Comparison of ENCODE assay signal across 12 mouse cellular contexts in the genomic region with DNA sequence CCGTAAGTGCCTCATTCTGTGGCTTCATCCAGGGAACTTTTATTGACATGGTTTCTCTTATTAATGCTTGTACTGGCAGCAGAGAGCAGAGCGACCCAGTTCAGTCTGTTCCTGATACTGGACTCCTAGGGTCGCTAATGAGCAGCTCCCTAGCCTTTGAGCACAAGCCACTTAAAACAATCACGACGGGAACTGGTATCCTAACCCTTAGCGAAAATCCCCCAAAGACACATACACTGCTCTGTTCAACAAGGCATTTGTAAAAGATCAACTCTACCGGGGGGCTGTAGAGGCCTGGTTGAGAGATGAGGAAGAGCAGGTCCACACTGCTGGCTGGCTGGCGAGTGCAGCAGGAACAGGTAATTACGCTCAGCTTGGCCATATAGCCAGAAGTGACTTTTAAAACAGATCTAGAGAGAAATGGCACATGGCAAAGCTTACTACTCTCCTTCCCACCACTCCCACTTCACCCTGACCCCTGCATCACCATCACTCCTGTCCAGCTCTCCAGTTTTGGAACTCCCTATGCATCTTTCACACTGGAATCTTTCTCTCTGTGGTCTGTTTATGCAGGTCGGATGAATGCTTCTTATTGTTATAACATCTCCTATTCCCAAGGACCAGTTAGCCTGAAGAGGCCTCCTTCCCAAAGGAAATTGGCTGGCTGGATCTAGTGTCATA.
DNase-seq lines count a peak whose midpoint lies in the region; ATAC-seq and TF ChIP-seq lines count a peak whose summit lies in the region.
"Had no signal": no experiment of that assay in that cellular context is flagged by ENCODE, and none has a peak within 500 bp of the region (broad histone marks: within the 10 kb centered on the region; RNA-seq: fewer than 3 reads in every experiment).

No protein-coding gene starts in this region.

- no peak overlapping the region for H3K4me3 ChIP-seq in forebrain, embryonic 10.5 days
- no peak overlapping the region for H3K4me3 ChIP-seq in forebrain, postnatal 0 days (ENCODE audit: low read depth, low read length)
- H3K4me3 ChIP-seq in embryonic facial prominence, embryonic 11.5 days (ENCODE audit: low read depth, low read length): no peak overlapping the region
- H3K4me3 ChIP-seq in hindbrain, embryonic 14.5 days (replicated peaks; ENCODE audit: low read length): no peak overlapping the region
- no peak overlapping the region for H3K4me3 ChIP-seq in midbrain, embryonic 15.5 days
- H3K4me3 ChIP-seq: embryonic facial prominence, embryonic 15.5 days had no signal

- no peak overlapping the region for H3K9ac ChIP-seq in forebrain, postnatal 0 days
- no peak overlapping the region for H3K9ac ChIP-seq in embryonic facial prominence, embryonic 11.5 days (replicated peaks; ENCODE audit: low read length)
- H3K9ac ChIP-seq in hindbrain, embryonic 14.5 days: no peak overlapping the region
- H3K9ac ChIP-seq in midbrain, embryonic 15.5 days: no peak overlapping the region
- H3K9ac ChIP-seq: embryonic facial prominence, embryonic 15.5 days had no signal

- no peak for ATAC-seq in forebrain, postnatal 0 days
- peak; percentile 53; the same call in 1 of the 2 replicates for ATAC-seq in embryonic facial prominence, embryonic 11.5 days (replicated peaks; ENCODE audit: insufficient number of reproducible peaks, low FRiP score, low TSS enrichment, low read depth)
- peak; percentile 25 for ATAC-seq in hindbrain, embryonic 14.5 days (ENCODE audit: low FRiP score)
- peak; percentile 81 for ATAC-seq in midbrain, embryonic 15.5 days (replicated peaks)
- ATAC-seq in megakaryocyte-erythroid progenitor cell, adult 5-6 weeks (replicated peaks; ENCODE audit: low FRiP score, low TSS enrichment, poor library complexity, severe bottlenecking): no peak
- no peak for ATAC-seq in erythroblast, adult 5-6 weeks (replicated peaks; ENCODE audit: low FRiP score, poor library complexity, severe bottlenecking)

- peak overlapping the region; percentile 69 for H3K27ac ChIP-seq in forebrain, embryonic 10.5 days
- no peak overlapping the region for H3K27ac ChIP-seq in forebrain, postnatal 0 days (ENCODE audit: low read depth, low read length)
- H3K27ac ChIP-seq in embryonic facial prominence, embryonic 11.5 days (replicated peaks; ENCODE audit: low read depth, low read length): no peak overlapping the region
- no peak overlapping the region for H3K27ac ChIP-seq in hindbrain, embryonic 14.5 days
- no peak overlapping the region for H3K27ac ChIP-seq in midbrain, embryonic 15.5 days
- H3K27ac ChIP-seq: embryonic facial prominence, embryonic 15.5 days had no signal

- peak; percentile 28 for DNase-seq in forebrain, embryonic 10.5 days (ENCODE audit: extremely low spot score, low spot score)
- no peak for DNase-seq in forebrain, postnatal 0 days
- peak; percentile 48 for DNase-seq in embryonic facial prominence, embryonic 11.5 days (ENCODE audit: low spot score)
- no peak for DNase-seq in hindbrain, embryonic 14.5 days (ENCODE audit: low spot score)
- DNase-seq in gastrocnemius, postnatal 4 days (ENCODE audit: low spot score in 2 of 2): no peak
- DNase-seq: gastrocnemius, postnatal 10 days; layer of hippocampus, adult 9-11 months; lung, postnatal 14 days had no signal

- H3K9me3 ChIP-seq in forebrain, embryonic 10.5 days: no peaks in the 10 kb centered on the region
- H3K9me3 ChIP-seq in forebrain, postnatal 0 days (ENCODE audit: low read length): no peaks in the 10 kb centered on the region
- no peaks in the 10 kb centered on the region for H3K9me3 ChIP-seq in embryonic facial prominence, embryonic 11.5 days (replicated peaks; ENCODE audit: control insufficient read depth, low read length)
- H3K9me3 ChIP-seq in hindbrain, embryonic 14.5 days (ENCODE audit: control insufficient read depth, low read length): no peaks in the 10 kb centered on the region
- no peaks in the 10 kb centered on the region for H3K9me3 ChIP-seq in midbrain, embryonic 15.5 days
- H3K9me3 ChIP-seq: embryonic facial prominence, embryonic 15.5 days had no signal

- TF ChIP-seq CTCF in forebrain, postnatal 0 days (IDR thresholded peaks at IDR 0.05; ENCODE audit: low read depth): no peak

- H3K4me2 ChIP-seq in forebrain, postnatal 0 days (ENCODE audit: low read depth): no peak overlapping the region
- no peak overlapping the region for H3K4me2 ChIP-seq in embryonic facial prominence, embryonic 11.5 days (ENCODE audit: low read depth, low read length)
- no peak overlapping the region for H3K4me2 ChIP-seq in hindbrain, embryonic 14.5 days (replicated peaks)
- H3K4me2 ChIP-seq in midbrain, embryonic 15.5 days: no peak overlapping the region
- H3K4me2 ChIP-seq: embryonic facial prominence, embryonic 15.5 days had no signal

- no peaks in the 10 kb centered on the region for H3K27me3 ChIP-seq in forebrain, embryonic 10.5 days (ENCODE audit: poor library complexity, severe bottlenecking)
- H3K27me3 ChIP-seq in forebrain, postnatal 0 days (ENCODE audit: insufficient read depth, low read length): no peaks in the 10 kb centered on the region
- H3K27me3 ChIP-seq in embryonic facial prominence, embryonic 11.5 days (ENCODE audit: control insufficient read depth, insufficient read depth, low read length): no peaks in the 10 kb centered on the region
- no peaks in the 10 kb centered on the region for H3K27me3 ChIP-seq in hindbrain, embryonic 14.5 days (ENCODE audit: control insufficient read depth, insufficient read depth, low read length)
- H3K27me3 ChIP-seq in midbrain, embryonic 15.5 days (replicated peaks): no peaks in the 10 kb centered on the region
- H3K27me3 ChIP-seq: embryonic facial prominence, embryonic 15.5 days had no signal

- no peaks in the 10 kb centered on the region for H3K36me3 ChIP-seq in forebrain, embryonic 10.5 days (replicated peaks)
- H3K36me3 ChIP-seq in forebrain, postnatal 0 days (ENCODE audit: insufficient read depth): no peaks in the 10 kb centered on the region
- no peaks in the 10 kb centered on the region for H3K36me3 ChIP-seq in embryonic facial prominence, embryonic 11.5 days (replicated peaks; ENCODE audit: control insufficient read depth, insufficient read depth, low read depth, low read length)
- no peaks in the 10 kb centered on the region for H3K36me3 ChIP-seq in hindbrain, embryonic 14.5 days (replicated peaks; ENCODE audit: control insufficient read depth, insufficient read depth)
- no peaks in the 10 kb centered on the region for H3K36me3 ChIP-seq in midbrain, embryonic 15.5 days (replicated peaks)
- H3K36me3 ChIP-seq: embryonic facial prominence, embryonic 15.5 days had no signal

- peaks cover 38% of the 10 kb centered on the region for H3K4me1 ChIP-seq in forebrain, embryonic 10.5 days
- H3K4me1 ChIP-seq in forebrain, postnatal 0 days (ENCODE audit: insufficient read depth): no peaks in the 10 kb centered on the region
- no peaks in the 10 kb centered on the region for H3K4me1 ChIP-seq in embryonic facial prominence, embryonic 11.5 days (ENCODE audit: control insufficient read depth, insufficient read depth, low read length)
- H3K4me1 ChIP-seq in hindbrain, embryonic 14.5 days (replicated peaks; ENCODE audit: control insufficient read depth, insufficient read depth, low read length): 0 out of 2 replicates have a peak, but pooled peaks cover 3% of the 10 kb centered on the region
- H3K4me1 ChIP-seq in midbrain, embryonic 15.5 days: no peaks in the 10 kb centered on the region
- H3K4me1 ChIP-seq: embryonic facial prominence, embryonic 15.5 days had no signal

- 22% methylated on average over 10 of the region's 10 CpGs for WGBS in forebrain, embryonic 10.5 days
- 20% methylated on average over 10 of the region's 10 CpGs for WGBS in forebrain, postnatal 0 days
- 30% methylated on average over 10 of the region's 10 CpGs for WGBS in embryonic facial prominence, embryonic 11.5 days
- WGBS in hindbrain, embryonic 14.5 days: 44% methylated on average over 10 of the region's 10 CpGs
- WGBS in midbrain, embryonic 15.5 days: 30% methylated on average over 10 of the region's 10 CpGs

Comparison
In these comparisons a context has a peak if more than half of its experiments do, and no peak if none do; other contexts are left out.
1. DNase-seq: peak in forebrain, embryonic 10.5 days (single experiment) and embryonic facial prominence, embryonic 11.5 days (single experiment); none in forebrain, postnatal 0 days (single experiment), hindbrain, embryonic 14.5 days (single experiment) and gastrocnemius, postnatal 4 days (0 of 2).
2. ATAC-seq: peak in embryonic facial prominence, embryonic 11.5 days (single experiment), hindbrain, embryonic 14.5 days (single experiment) and midbrain, embryonic 15.5 days (single experiment); none in forebrain, postnatal 0 days (single experiment), megakaryocyte-erythroid progenitor cell, adult 5-6 weeks (single experiment) and erythroblast, adult 5-6 weeks (single experiment).